Mouse (Mus musculus) CD4-positive, CD25-positive, alpha-beta regulatory T cell, adult 2 months (primary cell): ENCODE results near the gene Fdxr.

Experiments
- DNase-seq: peaks from one replicate; pipeline ENCODE4 v3.0.0-alpha.2; 2012; ENCODE audit warnings: low read depth, low spot score

The Fdxr gene

DNA sequence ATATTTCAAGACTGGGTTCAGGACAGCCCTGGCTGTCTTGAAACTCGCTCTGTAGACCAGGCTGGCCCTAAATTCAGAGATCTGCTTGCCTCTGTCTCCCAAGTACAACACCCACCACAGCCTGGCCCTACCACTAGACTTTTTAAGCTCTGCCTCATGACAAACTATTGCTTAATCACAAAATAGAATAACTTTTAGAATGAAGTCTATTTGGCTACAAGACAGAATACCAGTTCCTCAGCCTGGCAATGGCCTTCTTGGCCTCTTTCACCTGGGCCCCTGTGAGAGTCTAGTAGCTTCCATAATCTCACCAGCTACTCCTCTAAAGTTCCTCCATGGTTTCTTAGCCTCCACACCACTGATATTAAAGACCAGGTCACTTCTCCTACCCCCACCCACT, 13.5 kb upstream of the Fdxr start:
- DNase-seq: no peak

DNA sequence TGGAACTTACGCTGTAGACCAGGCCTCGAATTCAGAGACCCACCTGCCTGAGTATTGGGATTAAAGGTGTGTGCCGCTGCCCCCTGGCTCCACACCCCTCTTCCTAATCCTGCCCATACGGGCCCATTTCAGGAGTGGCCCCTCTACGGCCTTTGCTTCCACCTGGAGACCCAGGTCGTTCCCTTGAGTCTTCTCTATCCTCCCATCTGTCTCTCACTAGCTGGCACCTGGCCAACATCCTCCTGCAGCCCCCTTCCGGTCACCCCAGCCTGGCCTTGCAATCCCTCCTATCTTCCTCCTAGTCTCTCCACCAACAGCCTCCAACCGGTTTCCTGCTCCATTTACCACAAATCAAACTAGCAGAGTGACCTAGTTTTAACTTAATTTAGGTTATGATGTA, 13.0 kb upstream of the Fdxr start:
- no peak for DNase-seq

DNA sequence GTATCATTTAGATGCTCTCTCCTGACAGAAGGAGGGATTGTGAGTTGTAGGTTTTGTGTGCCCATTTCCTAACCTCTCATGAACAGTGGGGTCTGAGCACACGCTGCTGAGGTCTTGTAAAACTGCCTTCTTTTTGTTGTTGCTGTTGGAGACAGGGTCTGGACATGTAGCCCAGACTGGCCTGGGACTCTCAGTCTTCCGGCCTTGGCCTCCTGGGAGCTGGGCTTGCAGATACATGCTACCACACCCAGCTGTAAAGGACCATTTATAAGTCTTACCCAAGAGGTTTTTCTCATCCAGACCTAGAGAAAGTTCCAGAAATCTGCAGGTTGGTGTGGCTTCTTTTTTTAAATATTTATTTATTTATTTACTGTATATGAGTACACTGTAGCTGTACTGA, 11.5 kb upstream of the Fdxr start:
- no peak for DNase-seq

DNA sequence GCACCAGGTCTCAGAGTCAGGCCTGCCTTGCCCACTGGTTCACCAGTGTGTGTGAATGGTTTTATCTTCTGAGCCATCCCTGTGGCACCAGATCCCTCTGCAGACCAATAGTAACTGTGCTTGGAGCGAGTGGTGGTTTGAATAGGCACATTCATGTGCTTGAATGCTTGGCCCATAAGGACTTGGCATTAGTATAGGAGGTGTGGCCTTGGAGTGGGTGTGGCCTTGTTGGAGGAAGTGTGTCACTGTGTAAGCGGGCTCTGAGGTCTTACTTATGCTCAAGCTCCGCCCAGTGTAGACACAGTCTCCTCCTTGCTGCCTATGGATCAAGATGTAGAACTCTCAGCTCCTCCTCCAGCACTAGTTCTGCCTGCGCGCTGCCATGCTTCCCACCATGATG, 10.5 kb upstream of the Fdxr start:
- DNase-seq: no peak

DNA sequence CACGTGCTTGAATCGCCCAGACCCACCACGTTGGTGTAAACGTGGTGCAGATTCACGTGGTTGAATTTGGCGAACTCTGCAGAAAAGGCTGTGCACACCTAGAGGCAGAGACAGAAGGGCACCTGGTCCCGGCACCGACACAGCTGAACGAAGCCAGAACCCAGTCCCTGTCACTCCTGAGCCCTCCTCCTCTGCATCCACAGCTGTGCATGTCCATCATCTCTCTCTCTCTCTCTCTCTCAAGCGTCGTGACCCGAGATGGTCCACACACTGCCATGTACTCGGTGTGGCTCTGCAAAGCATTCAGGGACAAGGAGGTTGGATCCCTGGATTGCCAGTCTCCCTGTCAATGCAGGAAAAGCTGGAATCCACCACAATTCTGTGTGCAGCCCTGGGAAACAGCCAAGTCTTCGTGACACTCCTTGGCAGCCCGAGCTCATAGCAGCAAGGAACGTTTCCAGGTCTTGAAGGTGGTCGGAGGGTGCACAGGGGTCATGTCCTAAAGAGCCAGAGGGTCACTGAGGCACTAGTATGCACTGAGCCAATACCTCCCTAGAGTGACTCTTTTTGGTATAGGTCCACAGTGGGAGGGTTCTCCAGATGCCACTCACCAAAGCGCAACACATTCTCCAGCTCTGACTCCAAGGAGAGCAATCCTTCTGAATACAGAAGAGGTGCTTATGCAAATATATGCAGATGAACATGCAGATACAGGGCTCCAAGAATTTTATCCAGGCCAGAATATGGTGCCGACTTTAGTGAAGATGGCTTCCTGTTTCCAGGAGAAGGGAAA, 9.5 kb upstream of the Fdxr start:
- no peak for DNase-seq

DNA sequence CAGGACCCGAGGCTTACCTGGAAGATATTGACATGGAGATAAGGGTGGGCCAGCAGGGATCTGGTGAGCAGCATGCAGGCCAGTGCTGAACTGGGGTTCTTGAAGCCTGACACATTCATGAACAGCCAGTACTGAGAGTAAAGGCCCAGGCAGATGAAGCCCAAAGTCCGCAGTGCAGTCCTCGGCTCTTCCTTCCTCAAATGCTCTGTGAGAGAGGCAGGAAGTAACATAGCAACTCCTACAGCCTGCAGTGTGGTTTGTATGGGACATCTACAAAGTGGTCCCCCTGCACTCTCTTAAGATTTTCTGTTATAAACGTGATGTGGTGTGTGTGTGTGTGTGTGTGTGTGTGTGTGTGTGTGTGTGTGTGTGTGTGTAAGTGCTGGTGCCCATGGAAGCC, 8.4 kb upstream of the Fdxr start:
- DNase-seq: no peak

DNA sequence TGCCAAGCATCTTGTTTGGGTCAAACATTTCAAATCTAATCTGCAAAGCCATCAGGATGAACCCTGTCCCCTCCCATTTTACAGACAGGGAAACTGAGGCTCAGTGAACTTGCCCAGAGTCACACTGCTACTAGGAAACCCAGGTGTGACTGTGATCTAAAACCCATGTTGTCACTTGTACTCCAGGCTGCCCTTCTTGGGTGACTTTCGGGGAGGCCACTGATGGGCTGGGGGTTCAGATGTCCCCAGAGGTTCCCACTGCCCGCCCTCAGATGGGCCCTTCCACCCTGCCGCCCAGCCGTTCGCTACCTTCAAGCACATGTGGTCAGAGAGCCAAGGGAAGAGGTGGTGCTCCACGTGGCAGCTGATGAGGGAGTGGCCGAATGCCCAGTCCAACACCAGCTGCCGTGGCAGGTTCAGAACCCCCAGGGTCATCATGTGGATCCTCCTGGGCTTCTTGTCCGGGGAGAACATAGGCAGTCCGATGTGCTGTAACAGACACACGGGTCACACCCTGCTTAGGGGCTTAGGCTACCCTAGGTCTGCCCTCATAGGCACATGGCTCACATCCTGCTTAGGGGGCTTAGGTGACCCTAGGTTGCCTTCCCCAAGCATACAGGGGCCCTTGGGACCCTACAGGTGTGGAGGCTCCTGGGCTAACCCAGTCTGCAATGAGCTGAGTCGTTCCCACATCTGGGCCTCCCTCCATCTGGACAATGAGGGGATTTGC, 7.2 kb upstream of the Fdxr start:
- DNase-seq: no peak

DNA sequence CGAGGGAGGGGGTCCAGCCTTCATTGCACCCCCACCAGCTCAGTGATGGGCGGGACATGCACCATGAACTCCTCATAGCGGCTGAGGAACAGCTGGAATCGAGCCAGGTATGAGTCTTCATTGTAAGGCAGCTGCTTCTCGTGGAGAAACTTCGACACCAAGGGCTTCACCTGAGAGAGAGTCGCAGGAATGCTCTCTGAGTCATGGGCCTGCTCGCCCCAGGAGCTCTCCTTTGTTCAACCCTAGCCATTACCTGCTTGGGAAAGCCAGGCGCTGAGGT, 6.6 kb upstream of the Fdxr start:
- DNase-seq: no peak

DNA sequence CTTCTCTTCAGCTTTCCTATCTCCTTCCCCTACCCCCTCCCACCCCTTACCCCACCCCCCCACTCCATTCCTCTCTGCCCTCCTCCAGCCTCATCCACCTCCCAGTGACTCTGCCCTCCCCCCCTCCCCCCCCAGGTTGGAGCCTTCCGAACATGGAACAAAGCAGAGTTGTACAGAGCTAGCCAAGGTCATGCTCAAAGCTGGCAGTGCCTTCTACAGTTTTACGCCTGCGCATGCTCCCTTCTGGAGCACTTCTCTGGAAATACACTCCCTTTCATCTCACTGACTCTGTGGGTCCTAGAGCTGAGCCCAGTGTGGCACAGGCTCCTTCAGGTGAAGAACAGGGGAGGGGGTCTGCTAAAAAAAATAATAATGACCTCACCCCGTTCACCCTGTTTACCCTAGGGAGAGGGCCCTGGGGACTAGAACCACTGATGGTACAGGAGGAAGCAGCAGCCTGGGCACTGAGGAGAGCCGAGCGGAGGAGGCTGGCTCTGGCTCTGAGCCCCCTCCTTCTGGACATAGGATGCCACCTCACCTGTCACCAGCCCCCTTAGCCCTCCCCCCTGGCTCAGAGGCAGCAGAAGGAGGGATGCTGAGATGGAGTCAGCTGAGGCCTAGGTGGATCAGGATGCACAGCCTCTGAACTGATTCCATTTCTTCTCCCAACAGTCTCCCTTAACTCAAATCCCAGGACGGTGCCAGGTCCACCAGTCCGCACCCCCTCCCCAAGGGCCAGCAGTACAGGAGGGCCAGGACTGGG, 6.1 kb upstream of the Fdxr start:
- DNase-seq: no peak

DNA sequence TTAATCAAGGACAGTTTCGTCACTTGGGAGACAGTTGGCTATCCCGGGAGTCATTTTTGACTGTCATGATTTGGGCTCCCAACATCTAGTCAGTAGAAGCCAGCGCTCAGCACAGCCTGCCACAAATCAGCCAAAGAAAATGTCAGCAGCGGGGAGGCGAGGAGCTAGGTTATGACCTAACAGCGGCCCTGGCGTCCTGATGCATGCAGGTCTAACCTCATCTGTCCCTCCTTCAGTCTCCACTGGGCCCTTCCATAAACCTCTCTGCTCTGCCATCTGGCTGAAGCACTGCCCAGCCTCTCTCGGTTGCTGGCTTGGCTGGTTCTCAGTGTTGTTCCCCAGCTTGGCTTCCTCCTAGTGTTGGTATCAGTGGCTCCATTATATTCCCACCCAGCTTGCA, 5.4 kb upstream of the Fdxr start:
- DNase-seq: no peak

DNA sequence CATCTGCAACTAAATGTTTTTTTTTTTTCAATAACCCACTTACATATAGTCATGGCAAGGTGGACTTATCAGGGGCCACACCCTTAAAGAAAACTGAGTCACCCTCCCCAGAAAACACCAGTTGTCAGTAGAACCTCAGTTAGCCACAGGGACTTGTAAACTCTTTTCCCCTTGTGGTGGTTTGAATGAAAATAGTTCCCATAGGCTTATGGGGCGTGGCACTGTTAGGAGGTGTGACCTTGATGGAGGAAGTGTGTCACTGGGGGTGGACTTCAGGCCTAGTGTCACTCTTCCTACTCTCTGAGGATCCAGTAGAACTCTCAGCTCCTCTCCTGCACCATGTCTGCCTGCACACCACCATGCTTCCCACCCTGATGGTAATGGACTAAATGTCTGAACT, 2.9 kb upstream of the Fdxr start:
- DNase-seq: no peak

DNA sequence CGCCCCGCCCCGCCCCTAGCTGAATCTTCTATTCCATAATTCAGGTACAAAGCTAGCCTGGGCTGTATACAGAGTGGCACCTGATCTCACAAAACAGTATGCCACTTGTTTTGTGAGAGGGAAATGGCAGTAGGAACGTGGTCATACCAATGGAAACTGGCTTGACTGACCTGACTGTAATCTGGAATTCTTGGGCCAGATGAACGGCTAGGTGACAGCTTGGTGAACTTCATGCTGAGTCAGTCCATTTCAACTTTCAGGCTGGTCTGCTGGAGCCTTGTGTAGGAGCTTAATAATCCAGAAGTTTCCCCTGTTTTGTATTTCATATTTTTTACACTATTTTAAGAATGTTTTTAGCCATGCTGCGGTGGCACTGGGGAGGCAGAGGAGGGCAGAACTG, 1.3 kb upstream of the Fdxr start:
- no peak for DNase-seq

DNA sequence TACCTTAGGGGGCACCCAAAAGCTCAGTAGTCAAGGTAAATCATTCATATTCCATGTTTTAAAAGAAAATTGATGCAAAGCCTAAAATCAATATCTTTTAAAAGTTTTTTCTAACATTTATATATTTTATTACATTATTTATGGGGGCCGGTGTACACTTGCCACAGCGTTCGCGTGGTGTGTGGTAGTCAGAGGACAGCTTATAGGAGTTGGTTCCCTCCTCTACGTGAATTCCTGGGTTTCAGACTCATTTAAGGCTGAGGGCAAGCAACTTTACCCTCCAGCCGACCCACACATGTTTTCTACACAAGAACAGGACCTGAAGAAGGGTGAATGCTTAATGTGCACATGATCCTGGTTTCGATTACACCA, 740 bp upstream of the Fdxr start:
- no peak for DNase-seq

DNA sequence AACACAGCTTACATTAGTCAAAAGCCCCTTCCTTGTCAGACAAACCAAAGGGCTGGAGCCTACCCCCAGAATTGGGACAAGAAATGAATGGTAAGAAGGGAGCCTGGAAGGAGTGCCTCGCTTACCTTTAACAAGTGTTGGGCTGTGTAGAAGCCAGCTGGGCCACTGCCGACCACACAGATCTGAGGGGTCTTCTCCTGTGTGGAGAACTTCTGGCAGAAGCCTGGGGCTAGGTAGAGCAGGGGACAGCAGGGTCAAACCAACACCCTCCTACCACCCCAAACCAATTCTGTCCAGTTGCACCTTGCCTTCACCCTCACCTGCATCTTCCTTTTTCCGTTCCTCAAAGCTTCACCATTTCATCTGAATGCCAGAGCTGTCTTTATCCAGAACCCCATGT, 896 bp downstream of the Fdxr start:
- no peak for DNase-seq

DNA sequence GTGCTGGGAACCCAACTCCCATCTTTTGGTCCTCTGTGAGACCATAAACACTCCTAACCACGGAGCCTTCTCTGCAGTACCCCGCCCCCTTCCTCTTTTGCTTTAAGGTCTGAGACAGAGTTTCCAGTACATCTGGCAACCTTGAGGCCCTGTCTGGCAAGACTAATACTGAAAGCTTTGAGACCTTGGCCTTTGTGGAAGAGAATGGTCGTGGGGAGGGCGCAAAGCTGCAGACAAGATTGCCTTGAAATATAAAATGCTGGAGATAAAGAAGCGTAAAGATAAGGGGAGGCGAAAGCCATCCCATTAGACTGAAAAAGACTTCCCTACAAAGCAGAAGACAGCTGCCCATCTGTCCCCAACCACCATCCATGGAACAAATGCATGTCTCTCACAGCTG, 1.3 kb downstream of the Fdxr start:
- no peak for DNase-seq

DNA sequence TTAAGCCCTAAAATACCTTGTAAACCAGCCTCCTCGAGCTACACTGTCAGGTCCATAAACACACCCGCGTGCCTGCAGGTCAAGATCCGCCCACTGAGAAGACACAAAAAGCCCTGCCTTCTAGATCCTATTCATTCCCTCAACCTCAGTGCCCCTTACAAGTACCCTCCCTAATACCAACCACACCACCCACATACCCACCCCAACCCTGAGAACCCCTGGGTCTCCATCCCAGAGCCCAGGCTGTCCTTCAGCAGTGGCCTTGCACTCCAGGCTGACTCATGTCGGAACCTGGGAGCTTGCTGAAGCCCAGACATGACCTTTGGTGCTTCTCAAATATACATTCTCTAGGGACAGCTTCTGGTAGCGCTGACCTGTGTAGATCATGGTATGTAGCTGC, 2.1 kb downstream of the Fdxr start:
- DNase-seq: no peak

DNA sequence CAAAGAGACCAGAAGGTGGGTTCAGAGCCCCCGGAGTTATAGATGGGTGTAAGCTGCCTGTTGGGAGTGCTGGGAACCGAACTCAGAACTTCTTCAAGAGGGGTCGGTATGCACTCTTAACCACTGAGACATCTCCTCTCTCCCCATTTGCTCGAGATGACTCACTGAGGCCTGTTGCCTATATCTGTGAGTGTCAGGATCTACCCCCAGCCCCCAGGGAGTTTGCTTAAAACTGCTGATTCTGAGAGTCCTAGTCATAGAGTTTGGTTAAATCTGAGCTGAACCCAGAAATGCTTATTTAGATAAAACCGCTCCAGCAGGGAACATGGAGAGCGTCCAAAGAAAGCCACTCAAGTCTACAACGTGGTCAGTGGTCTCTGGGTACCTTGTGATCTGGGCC, 2.7 kb downstream of the Fdxr start:
- no peak for DNase-seq

DNA sequence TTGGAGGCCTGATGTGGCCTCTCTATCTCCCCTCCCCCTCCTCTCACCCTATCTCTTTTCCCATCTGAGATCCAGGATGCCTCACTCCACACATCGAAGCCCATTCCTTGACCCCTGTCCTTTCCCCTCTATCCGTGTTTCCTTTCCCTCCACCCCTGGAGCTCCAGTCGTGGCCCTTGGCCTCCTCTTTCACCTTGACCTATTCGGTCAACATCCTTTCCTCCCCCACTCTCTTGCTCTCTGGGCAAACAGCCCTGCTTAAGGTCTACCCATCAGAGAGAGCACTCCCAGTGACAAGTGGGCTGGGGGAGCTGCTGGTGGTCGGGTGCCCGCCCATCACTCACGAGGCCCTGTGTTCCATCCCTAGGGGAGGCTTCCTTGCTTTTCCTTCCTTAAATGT, 3.1 kb downstream of the Fdxr start:
- no peak for DNase-seq

DNA sequence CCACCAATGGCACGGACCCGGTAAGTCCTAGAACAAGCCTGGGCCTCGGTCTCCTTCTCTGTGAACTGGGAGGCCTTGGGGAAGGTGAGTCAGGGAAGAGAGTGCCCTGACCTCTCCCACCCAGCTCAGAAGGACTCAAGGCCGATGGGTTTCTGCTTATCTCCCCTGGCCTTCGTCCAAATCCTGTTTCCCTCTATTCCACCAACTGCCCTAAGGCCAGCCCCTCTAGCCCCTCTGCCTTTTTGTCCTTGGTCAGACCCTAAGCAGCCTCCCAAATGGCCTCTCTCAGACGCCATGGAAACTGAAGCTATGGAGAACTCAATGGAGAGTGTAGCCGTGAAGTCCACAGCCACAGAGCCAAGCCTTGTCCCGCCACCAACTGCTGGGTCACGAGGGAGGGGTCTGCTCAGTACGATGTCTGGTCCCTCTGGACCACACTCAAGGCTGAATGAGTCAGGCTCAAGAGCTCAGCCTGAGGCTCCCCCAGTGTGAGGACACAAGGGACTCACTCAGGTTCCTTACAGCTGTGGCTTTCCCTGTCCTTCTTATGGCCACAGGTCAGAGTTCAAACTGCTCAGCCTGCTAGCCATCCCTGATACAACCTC, 3.9 kb downstream of the Fdxr start:
- no peak for DNase-seq

DNA sequence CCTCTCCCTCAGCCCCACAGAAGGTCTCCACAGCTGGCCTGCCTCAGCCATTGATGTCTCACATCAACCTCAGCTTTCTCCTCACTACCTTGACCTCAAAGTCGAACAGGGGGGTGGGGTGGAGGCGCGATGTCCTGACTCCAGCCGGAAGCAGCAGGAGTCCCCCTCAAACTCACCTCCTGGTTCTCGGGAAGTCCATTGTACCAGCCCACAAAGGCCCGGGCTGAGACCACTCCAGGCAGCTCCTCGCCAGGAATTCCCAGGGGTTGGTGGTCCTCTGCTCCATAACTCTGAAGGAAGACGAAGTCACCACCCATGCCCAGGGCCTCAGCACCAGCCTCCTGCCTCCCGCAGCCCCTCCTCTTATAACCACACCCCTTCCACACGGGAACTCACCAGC, 5.4 kb downstream of the Fdxr start:
- DNase-seq: no peak

DNA sequence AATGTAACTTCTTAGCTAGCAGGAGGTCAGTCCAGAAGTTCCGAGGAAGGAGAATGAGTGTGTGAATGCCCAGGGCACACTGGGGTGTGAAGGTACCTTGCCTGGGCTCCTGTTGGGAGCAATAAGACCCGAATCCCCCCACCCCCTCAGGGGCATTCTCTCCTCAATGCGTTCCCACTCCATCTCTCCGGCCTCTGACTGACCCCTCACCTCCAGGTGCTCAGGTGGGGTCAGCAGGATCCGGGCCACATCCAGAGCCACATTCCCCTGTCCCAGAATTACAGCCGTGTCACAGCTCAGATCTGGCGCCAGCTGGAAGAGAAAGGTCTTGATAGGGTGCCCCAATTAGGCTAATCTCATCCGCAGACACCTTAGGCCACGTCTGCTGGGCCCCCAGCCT, 5.8 kb downstream of the Fdxr start:
- DNase-seq: no peak

DNA sequence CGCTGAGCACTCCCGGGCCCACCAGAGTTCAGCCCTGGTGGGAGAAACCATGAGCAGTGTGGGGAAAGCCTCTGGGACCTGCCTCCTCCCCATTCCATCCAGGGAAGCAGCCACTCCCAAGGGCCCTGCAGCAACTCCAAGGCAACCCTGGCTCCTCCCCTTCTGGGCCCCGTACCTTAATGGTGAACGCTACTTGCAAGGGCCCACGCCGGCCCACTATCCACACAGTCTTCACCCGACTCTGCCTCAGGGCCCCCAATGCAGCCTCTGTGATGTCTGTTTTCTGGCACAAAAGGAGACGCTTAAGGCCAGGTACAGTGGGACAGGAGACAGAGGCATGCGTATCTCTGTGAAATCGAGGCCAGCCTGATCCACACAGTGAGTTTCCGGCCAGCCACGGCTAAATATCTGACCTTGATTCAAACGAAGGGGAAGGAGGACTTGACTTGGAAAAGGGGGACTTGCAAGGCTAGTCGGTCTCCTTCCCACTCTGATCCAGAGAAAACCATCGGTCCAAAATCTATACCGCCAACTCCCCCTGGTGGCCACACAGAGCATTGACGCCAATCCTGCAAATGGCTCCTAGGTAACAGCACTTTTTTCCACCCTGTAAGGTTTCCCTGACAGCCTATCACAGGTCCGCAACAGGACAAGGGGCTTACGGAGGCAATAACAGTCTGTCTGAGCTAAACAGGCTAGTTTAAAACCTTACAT, 6.5 kb downstream of the Fdxr start:
- peak; percentile 70 for DNase-seq
